Mouse (Mus musculus): ENCODE results near the gene Fpr-rs3.

Gene Fpr-rs3

DNA sequence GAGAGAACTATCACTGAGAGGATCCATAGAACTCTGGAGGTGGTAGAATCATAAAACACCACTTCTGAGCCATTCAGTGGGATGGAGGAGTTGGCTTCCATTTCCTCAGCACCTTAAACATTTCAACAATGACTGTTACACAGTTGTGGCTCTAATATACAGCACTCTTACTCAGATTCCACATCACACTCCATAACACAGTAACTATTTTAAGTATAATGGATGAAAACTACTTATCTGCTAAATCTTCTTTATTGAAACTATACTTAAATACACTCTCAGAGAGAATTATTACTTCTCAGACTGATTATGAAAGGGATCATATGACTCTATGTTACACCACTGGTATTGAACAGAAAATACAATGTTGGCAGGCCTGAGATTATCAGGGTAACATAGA, at the start of gene Fpr-rs3:
Gene Fpr-rs3, minus strand, starts transcription at position 101 of the 400 bp plus-strand sequence.
- DNase-seq (ENCODE audit: low spot score in 2 of 2) = no peak

GRCm38 (mm10) chr17:20596323-20596722, 28.4 kb downstream of the Fpr-rs3 start, which contains the start of gene Vmn2r110:
Gene Vmn2r110 (minus strand): TSS chr17:20596423.
- DNase-seq (ENCODE audit: low spot score in 2 of 2) = no peak

All from natural killer cell, adult 2 months (primary cell).